Mouse (Mus musculus) liver, adult 2 months (tissue): Measurements from ENCODE around the gene Rpsa.

Source experiments
- CTCF ChIP-seq: fragments of 200-500 bp; IDR thresholded peaks from 2 replicates; pipeline ENCODE4 v1.5.1; 2011; ENCODE audit warnings: low read depth, low read length, control low read depth
- POLR2A ChIP-seq: fragments of 200-500 bp; IDR thresholded peaks from 2 replicates; pipeline ENCODE4 v1.6.1; 2011; ENCODE audit warnings: low read length, control low read depth; ENCODE audit not compliant: insufficient read depth; ENCODE audit errors: extremely low read depth

DNA sequence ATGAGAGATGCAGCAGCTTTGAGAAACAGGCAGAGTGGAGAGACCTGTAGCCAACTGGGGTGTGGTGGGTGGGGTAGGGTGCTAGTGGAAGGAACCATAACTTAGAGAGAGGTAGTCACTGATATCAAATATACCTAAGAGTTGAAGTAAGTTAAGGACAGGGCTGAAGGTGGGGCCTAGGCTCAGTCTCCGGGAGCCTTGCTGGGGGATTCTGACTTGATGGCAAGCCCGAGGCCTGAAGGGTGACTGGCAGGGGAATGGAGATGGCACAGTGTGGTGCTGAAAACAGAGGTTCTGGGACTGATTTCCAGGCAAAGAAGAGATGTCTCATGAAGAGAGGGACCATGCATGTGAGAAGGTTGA is 12.7 kb upstream of the Rpsa start:
- TF ChIP-seq CTCF (no peak), POLR2A (no peak)
